Mouse (Mus musculus): ENCODE data around the gene Adamts14. TPM values are rescaled to one million over a fixed set of nuclear protein-coding genes. Genes with fewer than 3 reads are reported as not detected.
A peak's percentile ranks its signal among the peaks of the same experiment; 100 is the strongest.

Gene Adamts14
- polyA plus RNA-seq, 1 experiment from 2014 or later: 1.9 TPM

- peak; percentile 88 for ATAC-seq (replicated peaks; ENCODE audit: low FRiP score)
- under 1% methylated on average over 82 of the region's 82 CpGs for WGBS
- H3K4me2 ChIP-seq: peak within 1 kb of the TSS; percentile 97
Measured at GRCm38 (mm10) chr10:61147157-61148040, 125.8 kb downstream of the Adamts14 start, which contains the start of gene Sgpl1. Gene Sgpl1 (minus strand): TSS chr10:61147703.

More at GRCm38 (mm10) chr10:61147157-61148040, 125.8 kb downstream of the Adamts14 start, which contains the start of gene Sgpl1:
- Histone ChIP-seq H3K9me3 (replicated peaks) (no peaks in the 10 kb centered on the region), H3K9ac (peak within 1 kb of the TSS; percentile 96), H3K4me1 (peaks cover 16% of the 10 kb centered on the region), H3K4me3 (replicated peaks) (peak within 1 kb of the TSS; percentile 94), H3K27me3 (no peaks in the 10 kb centered on the region), H3K36me3 (peaks cover 7% of the 10 kb centered on the region; the same call in 1 of the 2 replicates), H3K27ac (peak within 1 kb of the TSS; percentile 98)

Other genes starting within 250 kb of the Adamts14 start
- 144 and 153 TPM in 2 replicates for gene Pcbd1, start 184.1 kb downstream of the Adamts14 start, polyA plus RNA-seq (2015; fragmentation: Nextera tagmentation; extraction: Ambion mirVana)
- gene Sgpl1, start 125.7 kb downstream of the Adamts14 start, polyA plus RNA-seq (2015; fragmentation: Nextera tagmentation; extraction: Ambion mirVana): 62.9 and 63.4 TPM in 2 replicates
- gene Tbata, start 101.5 kb downstream of the Adamts14 start, polyA plus RNA-seq (2015; fragmentation: Nextera tagmentation; extraction: Ambion mirVana): 0.23 TPM in 1 of 2 replicates, not detected in the other
- gene Prf1, start 24.4 kb upstream of the Adamts14 start, polyA plus RNA-seq (2015; fragmentation: Nextera tagmentation; extraction: Ambion mirVana): not detected in 2 replicates
- gene Pald1, start 110.1 kb upstream of the Adamts14 start, polyA plus RNA-seq (2015; fragmentation: Nextera tagmentation; extraction: Ambion mirVana): 33.5 and 37.3 TPM in 2 replicates
- 0.38 and 0.42 TPM in 2 replicates for gene Nodal, start 144.5 kb upstream of the Adamts14 start, polyA plus RNA-seq (2015; fragmentation: Nextera tagmentation; extraction: Ambion mirVana)
- 69.4 and 70.0 TPM in 2 replicates for gene Eif4ebp2, start 179.2 kb upstream of the Adamts14 start, polyA plus RNA-seq (2015; fragmentation: Nextera tagmentation; extraction: Ambion mirVana)
- gene Lrrc20, start 202.4 kb upstream of the Adamts14 start, polyA plus RNA-seq (2015; fragmentation: Nextera tagmentation; extraction: Ambion mirVana): 8.1 and 8.4 TPM in 2 replicates